Mouse (Mus musculus): ENCODE results near the gene Polr1a. TPM values are rescaled to one million over a fixed set of nuclear protein-coding genes. Genes with fewer than 3 reads are reported as not detected.

Polr1a gene
- polyA plus RNA-seq, 1 experiment from 2014 or later = 30.4 TPM

GRCm38 (mm10) chr6:71987546-71988248 lies 78.8 kb downstream of the Polr1a start:
- no peak for ATAC-seq (ENCODE audit: insufficient read depth, low FRiP score)
- H3K4me3 ChIP-seq (replicated peaks; ENCODE audit: low read length) = no peak overlapping the region
- WGBS = 75% methylated on average over 7 of the region's 7 CpGs
- H3K4me2 ChIP-seq (ENCODE audit: low read depth, low read length) = no peak overlapping the region
- H3K9ac ChIP-seq (ENCODE audit: low read length) = no peak overlapping the region
- no peak overlapping the region for H3K27ac ChIP-seq (ENCODE audit: low read length)
- no peaks in the 10 kb centered on the region for H3K9me3 ChIP-seq (replicated peaks; ENCODE audit: control insufficient read depth, low read length)
- H3K27me3 ChIP-seq (ENCODE audit: control insufficient read depth, insufficient read depth, low read length) = no peaks in the 10 kb centered on the region
- H3K36me3 ChIP-seq (ENCODE audit: control insufficient read depth, insufficient read depth, low read length) = no peaks in the 10 kb centered on the region
- H3K4me1 ChIP-seq (ENCODE audit: control insufficient read depth, insufficient read depth, low read length) = peaks cover 11% of the 10 kb centered on the region

- peak; percentile 60; the same call in 1 of the 2 replicates for ATAC-seq (ENCODE audit: insufficient read depth, low FRiP score)
- no peaks in the 10 kb centered on the region for H3K36me3 ChIP-seq (ENCODE audit: control insufficient read depth, insufficient read depth, low read length)
- H3K9ac ChIP-seq (ENCODE audit: low read length) = 0 out of 2 replicates have a peak overlapping the region, but pooled peaks have one; percentile 29
- H3K27me3 ChIP-seq (ENCODE audit: control insufficient read depth, insufficient read depth, low read length) = no peaks in the 10 kb centered on the region
- no peaks in the 10 kb centered on the region for H3K9me3 ChIP-seq (replicated peaks; ENCODE audit: control insufficient read depth, low read length)
- no peak overlapping the region for H3K4me2 ChIP-seq (ENCODE audit: low read depth, low read length)
- peaks cover 11% of the 10 kb centered on the region for H3K4me1 ChIP-seq (ENCODE audit: control insufficient read depth, insufficient read depth, low read length)
- no peak overlapping the region for H3K4me3 ChIP-seq (replicated peaks; ENCODE audit: low read length)
- 20% methylated on average over 8 of the region's 8 CpGs for WGBS
- H3K27ac ChIP-seq (ENCODE audit: low read length) = peak overlapping the region; percentile 49
Observed at GRCm38 (mm10) chr6:71989647-71990351, 80.9 kb downstream of the Polr1a start.

DNA sequence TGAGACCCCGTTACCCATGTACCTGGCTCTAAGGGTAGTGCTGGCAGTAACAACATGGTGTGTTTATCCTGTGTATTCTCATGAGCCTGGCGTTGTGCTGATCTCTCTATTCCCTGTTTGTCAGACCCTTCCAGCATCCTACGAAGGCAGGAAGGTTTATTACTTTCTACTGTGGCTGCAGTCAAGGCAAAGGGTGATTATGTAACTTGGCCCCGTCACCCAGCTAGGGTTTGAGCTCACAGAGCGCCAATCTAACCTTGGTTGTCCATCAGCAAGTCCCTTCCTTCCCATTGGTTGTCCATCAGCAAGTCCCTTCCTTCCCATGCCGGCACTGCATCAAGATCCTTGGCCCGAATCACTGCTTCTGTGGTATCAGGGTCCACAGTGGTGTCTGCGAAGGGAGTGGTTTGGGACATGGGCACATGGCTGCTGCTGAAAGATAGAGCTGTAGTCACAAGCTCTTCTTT lies 81.6 kb downstream of the Polr1a start:
- WGBS = 72% methylated on average over 8 of the region's 8 CpGs
- Histone ChIP-seq H3K27ac (ENCODE audit: low read length) (peak overlapping the region; percentile 49), H3K4me2 (ENCODE audit: low read depth, low read length) (no peak overlapping the region), H3K9me3 (replicated peaks; ENCODE audit: control insufficient read depth, low read length) (no peaks in the 10 kb centered on the region), H3K4me1 (ENCODE audit: control insufficient read depth, insufficient read depth, low read length) (peaks cover 11% of the 10 kb centered on the region), H3K36me3 (ENCODE audit: control insufficient read depth, insufficient read depth, low read length) (no peaks in the 10 kb centered on the region), H3K4me3 (replicated peaks; ENCODE audit: low read length) (no peak overlapping the region), H3K9ac (ENCODE audit: low read length) (0 out of 2 replicates have a peak overlapping the region, but pooled peaks have one; percentile 29), H3K27me3 (ENCODE audit: control insufficient read depth, insufficient read depth, low read length) (no peaks in the 10 kb centered on the region)
- no peak for ATAC-seq (ENCODE audit: insufficient read depth, low FRiP score)

GRCm38 (mm10) chr6:71991190-71991932 lies 82.5 kb downstream of the Polr1a start:
- H3K4me1 ChIP-seq (ENCODE audit: control insufficient read depth, insufficient read depth, low read length) = peaks cover 11% of the 10 kb centered on the region
- peak overlapping the region; percentile 24 for H3K27ac ChIP-seq (ENCODE audit: low read length)
- 59% methylated on average over 8 of the region's 8 CpGs for WGBS
- H3K4me3 ChIP-seq (replicated peaks; ENCODE audit: low read length) = no peak overlapping the region
- no peaks in the 10 kb centered on the region for H3K27me3 ChIP-seq (ENCODE audit: control insufficient read depth, insufficient read depth, low read length)
- ATAC-seq (ENCODE audit: insufficient read depth, low FRiP score) = 0 out of 2 replicates have a peak, but pooled peaks have one; percentile 25
- no peak overlapping the region for H3K9ac ChIP-seq (ENCODE audit: low read length)
- H3K9me3 ChIP-seq (replicated peaks; ENCODE audit: control insufficient read depth, low read length) = no peaks in the 10 kb centered on the region
- no peaks in the 10 kb centered on the region for H3K36me3 ChIP-seq (ENCODE audit: control insufficient read depth, insufficient read depth, low read length)
- H3K4me2 ChIP-seq (ENCODE audit: low read depth, low read length) = no peak overlapping the region

GRCm38 (mm10) chr6:71991933-71992325 lies 83.1 kb downstream of the Polr1a start:
- ATAC-seq (ENCODE audit: insufficient read depth, low FRiP score) = no peak
- Histone ChIP-seq H3K27me3 (ENCODE audit: control insufficient read depth, insufficient read depth, low read length) (no peaks in the 10 kb centered on the region), H3K27ac (ENCODE audit: low read length) (0 out of 2 replicates have a peak overlapping the region, but pooled peaks have one; percentile 12), H3K4me2 (ENCODE audit: low read depth, low read length) (no peak overlapping the region), H3K9me3 (replicated peaks; ENCODE audit: control insufficient read depth, low read length) (no peaks in the 10 kb centered on the region), H3K4me3 (replicated peaks; ENCODE audit: low read length) (no peak overlapping the region), H3K36me3 (ENCODE audit: control insufficient read depth, insufficient read depth, low read length) (no peaks in the 10 kb centered on the region), H3K9ac (ENCODE audit: low read length) (no peak overlapping the region), H3K4me1 (ENCODE audit: control insufficient read depth, insufficient read depth, low read length) (peaks cover 11% of the 10 kb centered on the region)
- WGBS = 58% methylated on average over 2 of the region's 2 CpGs

DNA sequence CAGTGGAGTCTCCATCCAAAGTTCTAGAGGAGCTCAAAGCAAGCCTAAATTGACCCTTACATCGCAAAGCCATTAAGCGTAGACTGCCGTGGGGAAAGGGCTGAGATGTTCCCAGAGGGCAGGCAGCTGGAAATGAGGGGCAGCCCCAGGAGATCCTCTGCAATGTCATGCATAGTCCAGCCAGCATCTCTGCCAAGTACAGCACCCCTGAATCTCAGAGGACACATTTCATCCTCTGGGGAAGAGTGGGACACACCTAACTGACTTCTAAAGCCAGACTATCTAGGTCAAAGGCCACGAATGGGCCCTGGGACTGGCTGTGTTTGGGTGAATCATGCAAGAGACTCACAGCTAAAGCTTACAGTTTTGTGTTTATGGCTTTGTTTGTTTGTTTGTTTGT lies 85.2 kb downstream of the Polr1a start:
- Histone ChIP-seq H3K27me3 (ENCODE audit: control insufficient read depth, insufficient read depth, low read length) (no peaks in the 10 kb centered on the region), H3K9me3 (replicated peaks; ENCODE audit: control insufficient read depth, low read length) (no peaks in the 10 kb centered on the region), H3K27ac (ENCODE audit: low read length) (no peak overlapping the region), H3K4me1 (ENCODE audit: control insufficient read depth, insufficient read depth, low read length) (peaks cover 11% of the 10 kb centered on the region), H3K9ac (ENCODE audit: low read length) (no peak overlapping the region), H3K36me3 (ENCODE audit: control insufficient read depth, insufficient read depth, low read length) (no peaks in the 10 kb centered on the region), H3K4me3 (replicated peaks; ENCODE audit: low read length) (no peak overlapping the region), H3K4me2 (ENCODE audit: low read depth, low read length) (no peak overlapping the region)
- WGBS = 82% methylated on average over 4 of the region's 4 CpGs
- no peak for ATAC-seq (ENCODE audit: insufficient read depth, low FRiP score)

DNA sequence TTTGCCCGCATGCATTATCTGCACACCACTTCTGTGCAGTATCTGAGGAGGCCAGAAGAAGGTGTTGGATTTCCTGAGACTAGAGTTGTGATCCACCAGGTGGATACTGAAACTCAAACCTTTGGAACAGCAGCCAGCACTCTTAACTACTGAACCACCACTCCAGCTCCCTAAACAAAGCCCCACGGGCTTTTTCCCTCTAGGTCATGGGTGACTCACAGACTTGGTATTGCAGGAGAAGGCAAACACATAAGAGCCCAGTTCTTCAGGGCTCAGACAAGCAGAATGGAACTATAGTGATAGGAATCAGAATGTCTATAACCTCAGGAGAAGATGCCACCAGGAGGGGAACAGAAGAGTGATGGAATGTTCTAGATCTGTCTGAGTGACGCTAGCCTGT lies 86.2 kb downstream of the Polr1a start:
- no peak overlapping the region for H3K9ac ChIP-seq (ENCODE audit: low read length)
- no peaks in the 10 kb centered on the region for H3K36me3 ChIP-seq (ENCODE audit: control insufficient read depth, insufficient read depth, low read length)
- H3K27ac ChIP-seq (ENCODE audit: low read length) = no peak overlapping the region
- no peak overlapping the region for H3K4me2 ChIP-seq (ENCODE audit: low read depth, low read length)
- ATAC-seq (ENCODE audit: insufficient read depth, low FRiP score) = no peak
- peaks cover 2% of the 10 kb centered on the region; the same call in 1 of the 2 replicates for H3K4me1 ChIP-seq (ENCODE audit: control insufficient read depth, insufficient read depth, low read length)
- H3K27me3 ChIP-seq (ENCODE audit: control insufficient read depth, insufficient read depth, low read length) = no peaks in the 10 kb centered on the region
- no peak overlapping the region for H3K4me3 ChIP-seq (replicated peaks; ENCODE audit: low read length)
- 78% methylated on average over 3 of the region's 3 CpGs for WGBS
- H3K9me3 ChIP-seq (replicated peaks; ENCODE audit: control insufficient read depth, low read length) = no peaks in the 10 kb centered on the region

GRCm38 (mm10) chr6:71997215-71997614 lies 88.4 kb downstream of the Polr1a start:
- WGBS = 90% methylated on average over 1 of the region's 1 CpGs

More at GRCm38 (mm10) chr6:71997215-71997614, 88.4 kb downstream of the Polr1a start:
- Histone ChIP-seq H3K27ac (ENCODE audit: low read length) (no peak overlapping the region), H3K4me3 (replicated peaks; ENCODE audit: low read length) (no peak overlapping the region), H3K36me3 (ENCODE audit: control insufficient read depth, insufficient read depth, low read length) (no peaks in the 10 kb centered on the region), H3K4me1 (ENCODE audit: control insufficient read depth, insufficient read depth, low read length) (no peaks in the 10 kb centered on the region), H3K27me3 (ENCODE audit: control insufficient read depth, insufficient read depth, low read length) (no peaks in the 10 kb centered on the region), H3K9ac (ENCODE audit: low read length) (no peak overlapping the region), H3K4me2 (ENCODE audit: low read depth, low read length) (no peak overlapping the region), H3K9me3 (replicated peaks; ENCODE audit: control insufficient read depth, low read length) (no peaks in the 10 kb centered on the region)
- ATAC-seq (ENCODE audit: insufficient read depth, low FRiP score) = no peak

Measured in stomach, embryonic 16.5 days (tissue).